11 mouse cellular contexts compared by ENCODE assay signal in genomic region chr4:125488796-125489637, GRCm38 (mm10). TPM values are rescaled to one million over a fixed set of nuclear protein-coding genes. Genes with fewer than 3 reads are reported as not detected.
DNase-seq lines count a peak whose midpoint lies in the region; ATAC-seq and TF ChIP-seq lines count a peak whose summit lies in the region.
"Had no signal": no experiment of that assay in that cellular context is flagged by ENCODE, and none has a peak within 500 bp of the region (broad histone marks: within the 10 kb centered on the region; RNA-seq: fewer than 3 reads in every experiment).

No protein-coding gene starts in this region.

- H3K27me3 ChIP-seq in forebrain, embryonic 14.5 days (replicated peaks; ENCODE audit: control insufficient read depth, insufficient read depth, low read length): peaks cover 78% of the 10 kb centered on the region
- H3K27me3 ChIP-seq in midbrain, embryonic 13.5 days: peaks cover 96% of the 10 kb centered on the region

- WGBS in forebrain, embryonic 14.5 days: under 1% methylated on average over 26 of the region's 26 CpGs
- WGBS in midbrain, embryonic 13.5 days: 4% methylated on average over 26 of the region's 26 CpGs

- peak overlapping the region; percentile 63 to 83 for H3K4me3 ChIP-seq in ES-E14 (ENCODE audit: insufficient read depth in 1 of 2, low read depth in 1 of 2, low read length in 2 of 2, poor library complexity in 1 of 2, severe bottlenecking in 1 of 2)
- peak overlapping the region; percentile 50 for H3K4me3 ChIP-seq in forebrain, embryonic 14.5 days (ENCODE audit: low read depth, low read length)
- peak overlapping the region; percentile 61 for H3K4me3 ChIP-seq in midbrain, embryonic 13.5 days (replicated peaks)
- H3K4me3 ChIP-seq: liver, embryonic 13.5 days; megakaryocyte, embryonic 14.5 days had no signal

- peaks cover 6 to 37% of the 10 kb centered on the region in 2 experiments for H3K4me1 ChIP-seq in ES-E14 (ENCODE audit: control insufficient read depth in 2 of 2, insufficient read depth in 2 of 2, low read length in 2 of 2, poor library complexity in 1 of 2)
- peaks cover 41% of the 10 kb centered on the region for H3K4me1 ChIP-seq in forebrain, embryonic 14.5 days (ENCODE audit: control insufficient read depth, insufficient read depth, low read length)
- peaks cover 91% of the 10 kb centered on the region for H3K4me1 ChIP-seq in midbrain, embryonic 13.5 days (replicated peaks)
- H3K4me1 ChIP-seq: liver, embryonic 13.5 days; megakaryocyte, embryonic 14.5 days had no signal

- intact Hi-C loops in left cerebral cortex, postnatal 10 days (cut with DNase I): loop anchor here (5.0 to 10.0 kb wide), 2 partner anchors 324 to 458 kb away; no protein-coding TSS in a partner anchor

- H3K9me3 ChIP-seq in ES-E14 (ENCODE audit: control insufficient read depth, insufficient read depth, low read depth, low read length): no peaks in the 10 kb centered on the region
- no peaks in the 10 kb centered on the region for H3K9me3 ChIP-seq in forebrain, embryonic 14.5 days (replicated peaks; ENCODE audit: control insufficient read depth, low read length)
- H3K9me3 ChIP-seq in midbrain, embryonic 13.5 days: no peaks in the 10 kb centered on the region
- H3K9me3 ChIP-seq: liver, embryonic 13.5 days; megakaryocyte, embryonic 14.5 days had no signal

- in situ Hi-C loops in ES-E14 (cut with MboI; ENCODE audit: low sequenced_read_pairs in 2 of 2, unreplicated experiment in 2 of 2): no loop called here

- peak overlapping the region; percentile 80; the same call in 1 of the 2 replicates for H3K9ac ChIP-seq in ES-E14 (ENCODE audit: insufficient read depth, low read depth, low read length, poor library complexity, severe bottlenecking)
- H3K9ac ChIP-seq in forebrain, embryonic 14.5 days (ENCODE audit: low read length): peak overlapping the region; percentile 77
- H3K9ac ChIP-seq in midbrain, embryonic 13.5 days (replicated peaks): peak overlapping the region; percentile 10; the same call in 1 of the 2 replicates
- H3K9ac ChIP-seq: liver, embryonic 13.5 days had no signal

- DNase-seq in embryo, embryonic 10 days (ENCODE audit: low spot score): peak; percentile 37
- DNase-seq in embryo, embryonic 11 days: no peak
- DNase-seq in ES-E14 (ENCODE audit: low read depth, low spot score): no peak
- DNase-seq in forebrain, embryonic 14.5 days (ENCODE audit: low spot score): no peak
- no peak for DNase-seq in Muller cell, postnatal 12 days (ENCODE audit: inconsistent ontology term)
- DNase-seq in left cerebral cortex, postnatal 10 days (ENCODE audit: extremely low spot score in 1 of 2, low spot score in 2 of 2): no peak
- no peak for DNase-seq in kidney, postnatal 14 days
- DNase-seq: heart, postnatal 14 days; liver, embryonic 13.5 days had no signal

- H3K4me2 ChIP-seq in forebrain, embryonic 14.5 days (ENCODE audit: low read length): peak overlapping the region; percentile 61
- peak overlapping the region; percentile 83 for H3K4me2 ChIP-seq in midbrain, embryonic 13.5 days (replicated peaks)
- H3K4me2 ChIP-seq: liver, embryonic 13.5 days had no signal

- H3K36me3 ChIP-seq in ES-E14 (ENCODE audit: control insufficient read depth, insufficient read depth, low read length, poor library complexity, severe bottlenecking): no peaks in the 10 kb centered on the region
- no peaks in the 10 kb centered on the region for H3K36me3 ChIP-seq in forebrain, embryonic 14.5 days (ENCODE audit: control insufficient read depth, insufficient read depth, low read length)
- no peaks in the 10 kb centered on the region for H3K36me3 ChIP-seq in midbrain, embryonic 13.5 days
- H3K36me3 ChIP-seq: liver, embryonic 13.5 days had no signal

- no peak overlapping the region for H3K27ac ChIP-seq in ES-E14 (ENCODE audit: insufficient read depth, low read depth, low read length, poor library complexity, severe bottlenecking)
- peak overlapping the region; percentile 94 for H3K27ac ChIP-seq in forebrain, embryonic 14.5 days (ENCODE audit: low read depth, low read length)
- peak overlapping the region; percentile 83; the same call in 1 of the 2 replicates for H3K27ac ChIP-seq in midbrain, embryonic 13.5 days
- H3K27ac ChIP-seq: liver, embryonic 13.5 days had no signal

- no peak for ATAC-seq in forebrain, embryonic 14.5 days
- no peak for ATAC-seq in midbrain, embryonic 13.5 days

TF ChIP-seq in ES-E14, 5 proteins besides CTCF, POLR2A, EP300 and RAD21:
- TF ChIP-seq ZNF384 (IDR thresholded peaks at IDR 0.05; ENCODE audit: low read depth, low read length): no peak
- no peak for TF ChIP-seq ZC3H11A (IDR thresholded peaks at IDR 0.05; ENCODE audit: borderline replicate concordance, low read depth, low read length)
- TF ChIP-seq CHD2 (IDR thresholded peaks at IDR 0.05; ENCODE audit: low read depth, low read length): no peak
- no peak for TF ChIP-seq MAFK (IDR thresholded peaks at IDR 0.05; ENCODE audit: insufficient read depth, low read depth, low read length)
- TF ChIP-seq HCFC1 (IDR thresholded peaks at IDR 0.05; ENCODE audit: borderline replicate concordance, insufficient read depth, low read length): no peak

RNA-seq across cellular contexts. Expression of gene Grik3, which starts 1.5 kb away (rescaled TPM):
- 9.8 and 13.6 TPM in 2 replicates for total RNA-seq in ES-E14 (2012; rRNA removed)
- polyA plus RNA-seq in forebrain, embryonic 14.5 days (2014; fragmentation: Nextera tagmentation; extraction: Ambion mirVana): 4.3 and 5.7 TPM in 2 replicates
- 3.1 and 3.6 TPM in 2 replicates for polyA plus RNA-seq in midbrain, embryonic 13.5 days (2015; fragmentation: Nextera tagmentation; extraction: Ambion mirVana)
- total RNA-seq in left cerebral cortex, postnatal 10 days (2021): 10 to 100 TPM; 56.4 to 56.5 TPM

Comparison
In these comparisons a context has a peak if more than half of its experiments do, and no peak if none do; other contexts are left out.
1. H3K9ac ChIP-seq: peak in every context shown above with its lines; median percentile 80 in ES-E14; 77 in forebrain, embryonic 14.5 days; 10 in midbrain, embryonic 13.5 days.